Mouse (Mus musculus) heart, postnatal 0 days (tissue): ENCODE measurements around the gene Utp11.

Experiments used
- CTCF ChIP-seq: IDR thresholded peaks from 2 replicates; pipeline ENCODE4 v1.5.1; 2016; ENCODE audit warnings: antibody characterized with exemption, control low read depth, low read depth
- EP300 ChIP-seq: IDR thresholded peaks from 2 replicates; pipeline ENCODE4 v1.6.1; 2016; ENCODE audit warnings: antibody characterized with exemption, low read depth

GRCm38 (mm10) chr4:124670232-124670631 lies 23.2 kb downstream of the Utp11 start:
- no peak for TF ChIP-seq CTCF
- TF ChIP-seq EP300, result no peak
